Mouse (Mus musculus) G1E (cell line): Measurements from ENCODE around the gene Ntng2. TPM values are rescaled to one million over a fixed set of nuclear protein-coding genes. Genes with fewer than 3 reads are reported as not detected.
A peak's percentile ranks its signal among the peaks of the same experiment; 100 is the strongest.

Experiments
- ATAC-seq: 2 replicates; pipeline ENCODE4 v1.8.0; 2016; ENCODE audit warnings: mild to moderate bottlenecking; ENCODE audit not compliant: insufficient number of reproducible peaks, poor library complexity, low FRiP score, severe bottlenecking; ENCODE audit errors: extremely low read depth
- DNase-seq: peaks from one replicate; pipeline ENCODE4 v3.0.0; 2012; ENCODE audit warnings: low spot score
- H3K27me3 ChIP-seq: 2 replicates; pipeline ENCODE4 v1.6.1; 2012; ENCODE audit warnings: mild to moderate bottlenecking, low read length, inconsistent platforms; ENCODE audit not compliant: insufficient read depth
- H3K36me3 ChIP-seq: replicated peaks from 2 replicates; pipeline ENCODE3; 2012; ENCODE audit warnings: mild to moderate bottlenecking, inconsistent platforms
- H3K4me1 ChIP-seq: 2 replicates; pipeline ENCODE4 v1.6.1; 2012; ENCODE audit warnings: low read depth, low read length, inconsistent platforms, mixed read lengths; ENCODE audit not compliant: insufficient read depth
- H3K4me3 ChIP-seq: 2 replicates; pipeline ENCODE4 v1.5.1; 2012; ENCODE audit warnings: low read depth, mild to moderate bottlenecking, inconsistent platforms, low read length, moderate library complexity, mixed read lengths
- H3K9me3 ChIP-seq: replicated peaks from 2 replicates; pipeline ENCODE4 v1.6.1; 2012; ENCODE audit warnings: inconsistent platforms
- CTCF ChIP-seq: IDR thresholded peaks from 2 replicates; pipeline ENCODE4 v1.5.1; 2012; ENCODE audit warnings: low read depth, low read length, inconsistent platforms, mixed read lengths
- GATA1 ChIP-seq: IDR thresholded peaks from 2 replicates; pipeline ENCODE4 v1.6.1; 2012; ENCODE audit warnings: borderline replicate concordance, low read length, inconsistent platforms, mixed read lengths
- GATA2 ChIP-seq: IDR thresholded peaks from 2 replicates; pipeline ENCODE4 v1.6.1; 2012; ENCODE audit warnings: low read depth, low read length, inconsistent platforms, borderline replicate concordance
- POLR2AphosphoS5 ChIP-seq: IDR thresholded peaks from 2 replicates; pipeline ENCODE4 v1.6.1; 2012; ENCODE audit warnings: low read depth, low read length, inconsistent platforms; ENCODE audit not compliant: insufficient replicate concordance
- TAL1 ChIP-seq: conservative IDR thresholded peaks from 2 replicates; pipeline ENCODE4 v1.6.1; 2012; ENCODE audit warnings: low read depth, low read length, inconsistent platforms, mixed read lengths
- polyA plus RNA-seq: library from polyadenylated mRNA; stranded (reverse); fragments of >175 nt; gene quantifications from 2 replicates; pipeline ENCODE4 v1.2.3, GENCODE M21; 2012
- total RNA-seq, 2 experiments: library from RNA; stranded (forward) in 1 of 2; stranded (reverse) in 1 of 2; fragments of 200-1000 nt in 1 of 2; fragments of >200 nt in 1 of 2; fragmentation: Nextera tagmentation in 1 of 2; gene quantifications; 2 replicates each; pipeline ENCODE4 v1.2.3; 2014 to 2017

Ntng2 gene
- total and polyA plus RNA-seq, 3 experiments: 0.49 TPM; not detected in 2

- Histone ChIP-seq H3K4me3 (no peak overlapping the region), H3K36me3 (no peaks in the 10 kb centered on the region), H3K4me1 (no peaks in the 10 kb centered on the region), H3K27me3 (peaks cover 41% of the 10 kb centered on the region), H3K9me3 (no peaks in the 10 kb centered on the region)
- DNase-seq (no peak), ATAC-seq (no peak)
- TF ChIP-seq GATA1: no peak
- no peak for TF ChIP-seq CTCF
- no peak for TF ChIP-seq POLR2AphosphoS5
- no peak for TF ChIP-seq GATA2
- TF ChIP-seq TAL1: no peak
These were observed 7.4 kb downstream of the Ntng2 start for GRCm38 (mm10) chr2:29245341-29245779.

GRCm38 (mm10) chr2:29239329-29239728 is 13.5 kb downstream of the Ntng2 start:
- ATAC-seq: no peak
- no peaks in the 10 kb centered on the region for H3K4me1 ChIP-seq
- H3K4me3 ChIP-seq: no peak overlapping the region
- H3K9me3 ChIP-seq: no peaks in the 10 kb centered on the region
- DNase-seq: no peak
- H3K36me3 ChIP-seq: no peaks in the 10 kb centered on the region
- TF ChIP-seq POLR2AphosphoS5 (no peak), CTCF (no peak), TAL1 (no peak), GATA2 (no peak), GATA1 (no peak)
- H3K27me3 ChIP-seq: peaks cover 7% of the 10 kb centered on the region; the same call in 1 of the 2 replicates

DNA sequence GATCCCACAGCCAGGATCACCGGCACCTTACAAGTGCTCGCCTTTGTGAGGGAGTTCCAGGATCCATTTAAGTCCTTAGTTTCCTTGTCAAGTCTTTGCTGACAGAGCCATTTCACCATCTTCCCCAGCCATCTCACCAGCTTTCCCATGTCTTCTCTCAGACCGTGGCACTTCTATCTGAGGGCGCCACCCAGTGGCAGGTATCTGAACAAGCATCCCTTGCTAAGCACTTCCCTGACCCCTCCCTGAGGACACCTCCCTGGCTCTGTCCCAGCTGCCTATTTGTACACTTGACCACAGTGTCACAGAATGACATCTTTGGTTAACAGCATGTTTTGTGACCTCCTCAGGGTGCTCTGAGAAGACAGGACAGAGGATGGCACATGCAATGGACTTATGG is 15.2 kb downstream of the Ntng2 start:
- Histone ChIP-seq H3K4me3 (no peak overlapping the region), H3K27me3 (peaks cover 5% of the 10 kb centered on the region; the same call in 1 of the 2 replicates), H3K36me3 (no peaks in the 10 kb centered on the region), H3K9me3 (no peaks in the 10 kb centered on the region), H3K4me1 (no peaks in the 10 kb centered on the region)
- DNase-seq (peak; percentile 24), ATAC-seq (no peak)
- TF ChIP-seq CTCF: peak; percentile 40; the same call in 1 of the 2 replicates
- no peak for TF ChIP-seq GATA2

GRCm38 (mm10) chr2:29235811-29236210 is 17.0 kb downstream of the Ntng2 start:
- Histone ChIP-seq H3K4me1 (no peaks in the 10 kb centered on the region), H3K27me3 (peaks cover 5% of the 10 kb centered on the region), H3K36me3 (no peaks in the 10 kb centered on the region), H3K9me3 (no peaks in the 10 kb centered on the region), H3K4me3 (no peak overlapping the region)
- no peak for DNase-seq
- no peak for TF ChIP-seq CTCF
- TF ChIP-seq POLR2AphosphoS5: no peak
- TF ChIP-seq GATA2: no peak
- no peak for TF ChIP-seq GATA1
- TF ChIP-seq TAL1: no peak
- ATAC-seq: no peak

DNA sequence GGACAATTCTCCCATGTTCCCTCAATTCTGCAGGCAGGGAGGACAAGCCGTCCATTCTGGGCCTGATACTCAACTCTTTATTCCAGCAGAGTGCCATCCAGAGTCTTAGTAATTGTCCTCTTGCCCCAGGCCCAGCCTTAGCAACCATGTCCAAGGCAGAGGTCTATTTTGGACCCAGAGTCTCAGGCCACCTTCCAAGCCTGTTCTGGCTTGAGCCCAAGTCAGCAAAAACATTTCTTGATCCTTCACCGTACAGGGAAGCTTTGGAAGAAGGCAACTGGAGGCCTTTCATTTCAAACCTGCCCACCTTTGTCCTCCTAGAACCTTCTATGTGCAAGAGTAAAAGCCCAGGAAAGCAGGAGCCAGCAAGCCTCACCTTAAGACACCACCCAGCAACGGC is 17.8 kb downstream of the Ntng2 start:
- no peak for ATAC-seq
- no peak for DNase-seq
- H3K36me3 ChIP-seq: no peaks in the 10 kb centered on the region
- H3K27me3 ChIP-seq: peaks cover 5% of the 10 kb centered on the region
- H3K4me1 ChIP-seq: no peaks in the 10 kb centered on the region
- no peak overlapping the region for H3K4me3 ChIP-seq
- no peaks in the 10 kb centered on the region for H3K9me3 ChIP-seq
- no peak for TF ChIP-seq POLR2AphosphoS5
- TF ChIP-seq TAL1: no peak
- no peak for TF ChIP-seq GATA1
- no peak for TF ChIP-seq CTCF
- no peak for TF ChIP-seq GATA2

DNA sequence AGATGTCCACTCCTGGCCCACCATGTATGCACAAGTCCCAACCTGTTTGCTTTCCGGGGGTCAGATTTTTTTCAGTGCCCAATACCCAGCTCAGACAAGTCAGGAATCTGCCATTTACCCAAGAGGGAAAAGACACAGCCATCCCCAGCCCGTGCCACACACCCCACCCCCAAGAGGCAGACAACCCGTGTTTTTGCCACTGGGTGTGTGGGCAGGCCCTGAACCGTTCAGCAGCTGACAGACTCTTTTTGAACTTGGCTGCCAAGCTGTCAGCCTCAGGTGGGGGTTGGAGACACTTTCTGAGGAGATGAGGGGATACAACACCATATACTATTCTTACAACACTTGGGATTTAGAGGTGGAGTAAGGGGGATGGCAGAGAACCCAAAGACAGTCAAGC is 18.8 kb downstream of the Ntng2 start:
- no peaks in the 10 kb centered on the region for H3K4me1 ChIP-seq
- ATAC-seq (no peak), DNase-seq (no peak)
- no peak overlapping the region for H3K4me3 ChIP-seq
- H3K9me3 ChIP-seq: no peaks in the 10 kb centered on the region
- peaks cover 5% of the 10 kb centered on the region for H3K27me3 ChIP-seq
- no peaks in the 10 kb centered on the region for H3K36me3 ChIP-seq
- TF ChIP-seq CTCF: no peak
- no peak for TF ChIP-seq TAL1
- TF ChIP-seq GATA1: no peak
- TF ChIP-seq GATA2: no peak
- TF ChIP-seq POLR2AphosphoS5: no peak
